Mouse (Mus musculus) layer of hippocampus, adult 9-11 months (tissue): ENCODE results near the gene Klhl33.
"Not testable (repeated sequence)": the region's sequence is repeated elsewhere in the genome, so short reads cannot be mapped to it uniquely, and the experiment has no call there.

Experiments
- DNase-seq: peaks from one replicate; pipeline ENCODE4 v3.0.0; 2022

Klhl33 gene

DNA sequence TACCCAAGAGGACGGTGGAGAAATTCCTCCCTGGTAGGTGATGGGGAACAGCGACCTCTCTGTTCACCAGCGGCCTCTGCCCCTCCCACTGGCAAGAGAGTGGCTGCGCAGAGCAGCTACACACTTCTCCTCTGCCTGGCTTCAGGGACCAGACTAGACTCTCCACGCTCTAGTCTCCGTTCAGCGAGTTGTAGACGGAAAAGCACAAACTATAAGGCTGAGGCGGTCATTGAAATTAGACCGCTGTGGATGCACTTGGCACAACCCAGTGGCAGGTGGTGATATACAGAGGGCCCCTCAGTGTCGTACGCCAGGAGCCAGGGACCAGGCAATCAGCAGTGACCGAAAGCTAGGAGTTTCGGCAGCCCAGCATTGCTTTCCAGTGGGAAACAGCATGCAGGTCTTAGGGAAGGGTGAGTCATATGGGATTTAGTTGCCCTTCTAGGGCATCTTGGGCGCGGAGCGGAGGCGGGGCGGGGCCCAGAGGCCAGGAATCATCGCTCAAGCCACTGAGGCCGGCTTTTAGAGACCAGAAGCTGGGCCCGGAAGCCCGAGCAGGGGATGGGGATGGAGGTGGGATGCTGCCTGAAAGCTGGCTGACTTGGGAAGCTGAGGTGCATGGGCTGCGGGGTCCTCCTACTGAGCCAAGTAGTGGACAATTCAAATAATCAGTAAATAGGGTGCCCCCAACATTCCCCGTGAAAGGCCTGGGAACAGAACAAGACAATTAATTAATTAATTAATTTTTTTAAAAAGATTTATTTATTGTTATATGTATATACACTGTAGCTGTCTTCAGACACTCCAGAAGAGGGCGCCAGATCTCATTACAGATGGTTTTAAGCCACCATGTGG, 6.9 kb upstream of the Klhl33 start:
- no peak for DNase-seq

DNA sequence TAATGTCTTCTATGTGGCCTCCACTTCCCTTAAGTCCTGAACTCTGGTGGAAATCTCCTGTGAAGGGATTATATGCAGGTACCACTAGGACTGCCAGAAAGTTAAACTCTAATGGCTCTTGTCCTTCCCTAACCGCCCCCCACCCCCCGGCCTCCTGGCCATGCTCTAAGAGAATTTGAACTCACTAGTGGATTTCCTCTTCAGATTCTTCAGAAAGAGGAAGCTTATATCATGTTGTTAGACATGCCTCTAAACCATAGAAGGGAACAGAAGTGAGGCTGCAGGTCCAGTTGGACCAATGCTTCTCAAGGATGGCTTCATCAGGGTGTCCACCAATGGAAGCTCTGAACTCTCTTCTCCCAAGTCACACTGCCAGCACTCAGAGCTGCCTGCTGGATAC, 685 bp upstream of the Klhl33 start:
- not testable (repeated sequence) for DNase-seq

DNA sequence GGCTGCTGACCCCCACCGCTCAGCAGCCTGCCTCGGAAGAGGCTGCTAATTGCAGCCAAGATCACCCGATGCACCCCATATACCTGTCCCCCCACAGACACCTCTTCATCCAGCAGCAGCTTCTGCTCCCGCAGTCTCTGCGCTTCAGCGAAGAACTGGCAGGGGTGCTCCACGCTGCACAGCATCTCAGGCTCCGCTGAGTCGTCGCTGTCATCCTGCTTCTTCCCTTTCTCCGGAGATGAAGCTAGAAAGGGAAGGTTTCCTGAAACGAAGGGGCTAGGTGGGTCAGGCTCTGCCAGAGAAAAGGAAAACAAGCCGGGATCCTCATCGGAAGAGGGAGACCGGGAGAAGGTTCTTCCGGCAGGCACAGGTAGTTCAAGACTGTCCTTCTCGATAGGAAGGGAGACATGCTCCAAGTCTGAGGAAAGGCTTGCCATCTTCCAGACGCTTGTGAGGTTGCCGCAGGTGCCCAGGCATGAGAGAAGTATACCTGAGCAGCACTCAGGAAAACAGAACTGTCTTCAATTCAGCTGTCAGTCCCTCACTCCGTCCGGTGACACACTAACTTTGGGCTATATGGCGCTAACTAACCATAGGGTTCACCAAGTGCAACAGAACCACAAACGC, 447 bp downstream of the Klhl33 start:
- no peak for DNase-seq

DNA sequence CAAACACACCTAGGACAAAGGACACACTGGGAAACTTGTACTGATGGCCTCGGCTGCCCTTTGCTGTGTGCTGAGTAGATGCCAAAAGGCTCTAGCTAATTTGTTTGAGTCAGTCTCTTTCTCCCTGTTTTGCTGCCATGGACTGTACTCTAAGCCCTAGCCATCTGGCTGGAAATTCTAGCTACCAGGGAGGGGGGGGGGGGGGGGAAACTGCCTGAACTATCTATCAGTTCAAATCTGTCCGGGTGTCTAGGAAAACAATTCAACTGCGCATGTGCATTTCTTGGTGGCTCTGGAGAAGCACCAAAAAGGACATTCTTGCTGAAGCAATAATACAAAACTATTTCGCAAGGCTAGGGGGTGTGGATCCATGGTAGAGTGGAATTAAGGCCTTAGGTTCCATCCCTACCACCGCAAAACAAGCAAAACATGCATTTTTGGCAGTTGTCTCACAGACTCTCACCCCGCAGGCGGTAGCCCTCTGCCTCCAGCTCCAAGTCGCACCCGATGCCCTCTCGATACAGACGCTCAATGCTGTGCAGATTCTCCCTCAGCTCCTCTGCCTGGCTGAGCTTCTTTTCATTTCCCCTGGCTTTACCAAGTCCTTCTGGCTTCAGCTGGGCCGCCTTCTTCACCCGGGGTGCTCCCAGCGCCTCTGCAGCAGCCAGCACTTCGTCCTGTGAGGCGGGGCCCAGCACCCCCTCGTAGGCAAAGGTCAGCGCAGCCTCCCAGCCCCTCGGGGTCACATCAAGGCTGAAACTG, 1.1 kb downstream of the Klhl33 start:
- peak; percentile 60 for DNase-seq

DNA sequence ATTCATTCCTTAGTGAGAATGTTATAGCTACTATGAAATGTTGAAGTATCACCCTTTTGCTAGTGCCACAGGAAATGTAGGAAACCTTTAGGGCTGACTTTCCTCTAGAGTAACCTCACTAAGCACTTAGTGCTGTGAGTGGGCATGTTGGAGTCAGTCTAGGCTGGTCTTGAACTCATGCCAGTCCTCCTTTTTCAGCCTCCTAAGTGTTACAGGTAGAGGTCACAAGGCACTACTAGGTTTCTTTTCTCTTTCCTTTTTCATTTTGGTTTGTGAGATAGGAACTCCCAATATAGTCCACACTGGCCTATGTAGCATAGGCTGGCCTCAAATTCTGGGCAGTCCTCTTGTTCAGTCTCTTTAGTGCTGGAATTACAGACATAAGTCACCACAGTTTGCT, 1.9 kb downstream of the Klhl33 start:
- no peak for DNase-seq

DNA sequence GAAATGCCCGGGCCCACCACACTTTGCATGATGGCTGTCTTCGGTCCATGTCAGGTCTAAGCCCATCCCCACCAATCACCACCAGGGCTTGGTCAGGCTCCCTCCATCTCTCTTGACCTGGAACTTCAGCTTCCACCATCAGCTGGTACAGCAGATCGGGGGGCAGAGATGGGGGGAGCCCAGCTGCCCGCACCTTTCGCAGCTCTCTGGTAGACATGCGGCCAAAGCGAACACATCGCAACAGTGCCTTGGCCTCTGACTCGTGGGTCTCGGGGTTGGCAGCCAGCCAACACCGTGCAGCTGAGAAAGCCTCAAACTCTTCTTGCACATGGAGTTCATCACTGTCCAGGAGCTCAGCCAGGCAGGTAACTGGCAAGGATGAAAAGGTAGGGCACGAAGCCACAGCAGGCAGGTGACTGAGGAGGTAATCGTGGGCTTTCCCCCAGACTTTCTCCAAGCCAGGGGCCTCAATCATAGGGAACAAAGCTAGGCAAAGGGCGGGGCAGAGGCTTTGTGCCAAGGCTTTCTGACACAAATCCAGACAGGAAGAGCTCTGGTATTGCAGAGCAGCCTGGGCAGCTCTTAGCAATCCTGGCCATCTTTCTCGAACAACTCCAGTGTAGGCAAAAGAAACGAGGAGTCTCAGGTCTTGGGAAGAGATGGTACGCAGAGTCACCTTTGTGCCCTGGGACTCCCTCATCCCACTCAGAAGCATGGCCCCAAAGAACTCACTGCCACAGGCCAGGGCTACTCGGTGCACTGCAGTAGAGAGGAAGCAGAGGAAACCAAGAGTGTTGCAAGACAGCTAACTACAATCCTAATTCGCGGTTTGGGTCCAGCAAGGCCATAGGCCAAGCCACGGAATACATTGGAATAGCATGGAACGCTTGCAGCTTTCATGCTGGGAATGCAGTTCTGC, 4.5 kb downstream of the Klhl33 start:
- no peak for DNase-seq

DNA sequence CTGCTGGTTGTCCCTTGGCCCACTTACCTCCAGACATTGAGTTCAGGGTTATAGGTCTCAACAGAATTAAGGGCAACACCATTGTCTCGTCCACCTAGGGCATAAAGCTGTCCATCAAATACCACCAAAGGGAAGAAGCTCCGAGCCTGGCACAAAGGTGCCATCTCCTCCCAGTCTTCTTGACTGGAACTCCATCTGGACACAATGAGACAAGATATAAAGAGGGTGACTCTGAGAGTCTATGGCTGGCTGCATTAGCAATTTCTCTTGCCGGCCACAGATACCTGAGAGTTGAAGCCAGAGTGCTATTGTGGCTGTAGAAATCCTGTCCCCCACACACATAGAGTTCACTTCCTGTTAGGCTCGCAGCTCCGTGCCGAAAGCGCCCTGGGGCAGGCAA, 5.2 kb downstream of the Klhl33 start:
- no peak for DNase-seq

DNA sequence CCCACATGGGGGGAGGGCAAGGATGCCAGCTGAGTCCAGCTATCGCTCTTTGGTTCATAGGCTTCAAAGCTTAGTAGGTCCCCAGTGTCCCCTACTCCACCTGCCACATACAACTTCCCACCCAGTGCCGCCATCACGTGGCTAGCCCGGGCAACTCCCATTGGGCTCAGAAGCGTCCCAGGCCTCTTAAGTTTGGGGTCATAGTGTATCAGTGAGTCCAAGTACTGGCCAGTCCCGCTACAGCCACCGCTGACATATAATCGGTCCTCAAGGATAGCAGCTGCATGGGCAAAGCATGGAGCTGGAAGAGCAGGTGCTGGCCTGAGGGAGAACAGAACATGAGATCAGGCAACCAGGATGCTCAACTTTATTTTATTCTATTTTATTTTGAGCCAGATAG, 5.7 kb downstream of the Klhl33 start:
- DNase-seq = no peak

DNA sequence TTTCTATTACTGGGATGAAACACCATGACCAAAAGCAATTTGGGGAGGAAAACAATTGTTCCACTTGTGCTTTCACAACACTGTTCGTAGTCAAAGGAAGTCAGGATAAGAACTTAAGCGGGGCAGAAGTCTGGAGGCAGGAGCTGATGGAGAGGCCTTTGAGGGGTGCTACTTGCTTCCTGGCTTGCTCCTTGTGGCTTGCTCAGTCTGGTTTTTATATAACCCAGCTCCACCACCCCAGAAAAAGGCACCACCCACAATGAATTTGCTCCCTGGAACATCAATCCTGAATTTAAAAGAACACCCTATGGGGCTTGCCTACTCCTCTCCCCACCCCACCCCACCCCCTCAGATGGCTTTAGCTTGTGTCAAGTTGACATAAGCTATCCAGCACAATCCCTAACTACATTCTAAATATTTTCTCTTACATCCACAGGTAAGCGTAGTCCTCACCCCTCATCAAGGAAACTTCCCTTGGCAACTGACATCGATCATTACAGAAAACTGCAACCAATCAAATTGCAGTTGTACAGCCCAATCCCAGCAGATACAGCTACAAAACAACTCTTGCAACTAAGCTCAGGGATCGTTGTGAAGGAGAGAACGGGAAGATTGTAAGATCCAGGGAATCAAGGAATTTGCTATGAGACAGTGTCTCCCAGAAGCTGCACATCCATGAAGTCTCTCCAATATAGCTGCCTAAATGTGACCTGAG, 20.9 kb downstream of the Klhl33 start:
- no peak for DNase-seq

DNA sequence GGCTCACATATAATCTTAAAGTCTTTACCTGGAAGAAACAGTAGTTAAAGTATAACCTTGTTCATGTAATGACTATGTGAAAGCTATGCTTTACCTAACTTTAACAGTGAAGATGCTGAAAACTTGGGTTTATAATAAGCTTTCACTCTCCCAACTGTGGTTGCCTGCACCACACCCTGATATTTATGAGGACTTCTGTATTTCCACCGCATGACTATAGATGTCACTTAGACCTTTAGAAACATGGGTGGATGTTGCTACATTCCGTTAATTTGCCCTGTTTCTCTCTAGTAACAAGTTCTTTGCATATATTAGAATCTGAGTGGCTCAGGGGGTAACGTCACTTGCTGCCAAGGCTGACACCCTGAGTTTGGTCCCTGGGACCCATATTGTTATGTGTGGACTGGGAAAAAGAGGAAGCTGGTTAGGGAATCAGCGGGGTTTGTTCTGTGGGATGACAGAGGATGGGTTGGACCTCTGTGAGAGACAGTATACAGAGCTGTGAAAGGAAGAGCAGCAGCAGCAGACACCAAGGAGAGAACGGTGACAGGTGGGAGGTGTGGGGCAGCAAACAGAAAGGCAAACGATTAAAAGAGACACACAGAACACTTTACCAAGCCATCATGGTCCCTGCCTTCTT, 21.6 kb downstream of the Klhl33 start:
- DNase-seq = no peak

DNA sequence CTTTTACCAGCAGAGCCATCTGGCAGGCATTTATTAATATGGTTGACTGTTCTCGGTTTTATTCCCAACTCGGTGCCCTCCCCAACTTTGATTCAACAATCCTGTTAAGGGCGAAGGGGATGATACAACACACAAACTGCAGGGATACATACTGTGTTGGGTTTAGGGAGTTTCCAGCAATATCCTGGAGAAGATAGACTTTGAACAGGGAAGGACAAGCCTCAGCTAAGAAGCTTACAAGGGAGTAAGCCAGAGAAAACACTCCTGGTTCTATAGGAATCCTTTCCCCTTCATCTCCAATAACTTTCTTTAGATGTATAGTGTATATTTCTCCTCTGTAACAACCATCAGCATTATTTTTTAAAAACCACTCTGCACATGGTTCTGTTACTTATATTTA, 22.1 kb downstream of the Klhl33 start:
- no peak for DNase-seq

DNA sequence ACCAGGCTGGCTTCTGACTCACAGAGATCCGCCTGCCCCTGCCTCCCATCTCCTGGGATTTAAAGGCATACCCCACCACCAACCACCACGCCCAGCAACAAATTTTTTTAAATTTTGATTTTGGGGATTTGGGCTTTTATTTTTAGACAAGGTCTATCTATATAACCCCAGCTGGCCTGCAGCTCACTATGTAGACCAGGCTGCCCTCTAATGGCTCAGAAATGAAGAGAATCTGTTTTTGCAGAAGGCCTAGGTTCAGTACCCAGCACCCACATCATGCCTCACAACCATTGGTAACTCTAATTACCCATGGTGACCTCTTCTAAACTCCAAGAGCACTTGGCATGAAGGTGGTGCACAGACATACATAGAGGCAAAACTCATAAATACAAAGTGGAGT, 26.0 kb downstream of the Klhl33 start:
- no peak for DNase-seq

DNA sequence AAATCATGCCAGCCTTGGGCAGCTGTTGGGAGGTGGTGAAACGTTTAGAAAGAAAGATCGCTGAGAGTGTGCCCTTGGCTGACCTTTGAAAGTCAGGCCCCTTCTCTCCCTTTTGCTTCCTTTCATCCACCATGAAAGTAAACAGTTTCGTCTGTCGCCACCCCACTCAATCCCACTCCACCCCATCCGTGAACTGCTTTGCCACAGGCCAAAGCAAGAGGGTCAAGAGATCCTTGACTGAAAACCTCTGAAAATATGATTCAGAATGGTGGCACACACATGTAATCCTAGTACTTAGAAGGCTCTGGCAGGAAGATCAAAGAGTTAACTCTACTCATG, 26.5 kb downstream of the Klhl33 start:
- no peak for DNase-seq

DNA sequence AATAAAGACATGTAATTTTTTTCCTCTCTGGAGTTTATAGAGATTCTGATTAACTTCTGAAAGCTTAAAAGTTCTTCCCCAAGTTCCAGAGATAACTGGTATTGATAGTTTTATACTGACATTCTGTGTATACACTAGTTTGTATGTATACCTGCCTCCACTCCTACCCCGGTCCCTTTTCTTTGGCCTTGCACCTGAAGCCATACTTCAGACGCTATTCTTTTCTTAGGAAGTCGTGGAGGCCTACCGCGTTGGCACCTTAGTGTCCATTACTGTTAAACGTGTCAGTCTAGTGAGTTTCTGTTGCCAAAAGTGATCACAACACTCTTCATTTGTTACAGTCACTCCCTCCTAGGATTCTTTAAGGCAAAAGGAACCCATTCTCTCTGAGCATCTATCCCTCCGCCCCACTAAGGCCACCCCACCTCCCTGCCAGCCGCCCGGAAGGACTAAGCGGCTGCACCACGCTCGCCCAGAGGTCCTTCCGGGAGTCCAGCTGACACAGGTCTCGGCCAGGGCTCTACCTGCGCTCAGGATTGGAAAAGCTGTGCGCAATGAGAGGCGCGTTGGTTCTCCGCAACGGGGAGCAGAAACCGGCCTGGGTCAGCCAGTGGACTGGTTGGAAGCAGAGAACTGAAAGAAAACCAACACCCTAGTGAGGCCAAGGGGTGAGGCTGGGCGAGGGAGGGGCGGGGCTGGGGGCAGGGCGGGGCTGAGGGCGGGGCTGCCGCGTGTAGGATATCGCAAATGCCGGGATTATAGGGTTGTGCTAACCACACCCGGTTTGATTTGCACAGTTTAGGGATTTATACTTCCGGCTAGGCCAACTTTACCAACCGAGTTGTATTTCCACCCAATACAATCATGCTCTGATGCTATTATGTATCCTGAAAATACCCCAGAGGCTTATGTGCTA, 27.2 kb downstream of the Klhl33 start, which contains the start of gene Tep1:
TSS of gene Tep1 (minus strand) at position 672 of the 916 bp plus-strand sequence.
- peak; percentile 42 for DNase-seq

DNA sequence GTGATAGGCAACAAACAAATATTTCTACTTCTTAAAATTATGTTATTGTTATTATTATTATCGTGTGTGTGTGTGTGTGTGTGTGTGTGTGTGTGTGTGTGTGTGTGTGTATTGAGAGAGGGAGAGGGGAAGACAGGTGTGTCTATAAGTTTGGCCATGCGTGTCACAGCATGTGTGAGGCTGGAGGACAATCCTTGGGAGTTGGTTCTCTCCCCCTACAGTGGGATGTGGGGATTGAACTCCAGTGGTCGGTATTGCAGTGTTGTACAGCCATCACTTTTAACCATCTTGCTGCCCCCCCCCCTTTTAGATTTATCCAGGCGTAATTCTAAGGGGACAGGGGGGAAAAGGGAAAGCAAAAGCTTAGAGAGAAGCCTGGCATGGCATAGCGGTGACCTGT, 28.7 kb downstream of the Klhl33 start:
- no peak for DNase-seq

DNA sequence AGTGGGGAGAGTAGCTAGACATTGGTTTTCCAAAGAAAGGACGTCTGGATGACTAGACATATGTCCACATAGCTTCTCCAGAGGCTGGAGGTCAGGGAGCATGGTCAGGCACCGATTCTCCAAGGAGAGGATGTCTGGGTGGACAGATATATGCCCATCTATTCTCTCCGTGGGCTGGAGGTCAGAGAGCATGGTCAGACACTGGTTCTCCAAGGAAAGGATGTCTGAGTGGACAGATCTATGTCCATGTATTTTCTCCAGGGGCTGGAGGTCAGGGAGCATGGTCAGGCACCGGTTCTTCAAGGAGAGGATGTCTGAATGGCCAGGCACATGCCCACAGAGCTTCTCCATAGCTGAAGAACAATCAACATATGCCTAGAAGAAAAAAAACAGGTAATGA, 29.1 kb downstream of the Klhl33 start:
- DNase-seq = no peak

DNA sequence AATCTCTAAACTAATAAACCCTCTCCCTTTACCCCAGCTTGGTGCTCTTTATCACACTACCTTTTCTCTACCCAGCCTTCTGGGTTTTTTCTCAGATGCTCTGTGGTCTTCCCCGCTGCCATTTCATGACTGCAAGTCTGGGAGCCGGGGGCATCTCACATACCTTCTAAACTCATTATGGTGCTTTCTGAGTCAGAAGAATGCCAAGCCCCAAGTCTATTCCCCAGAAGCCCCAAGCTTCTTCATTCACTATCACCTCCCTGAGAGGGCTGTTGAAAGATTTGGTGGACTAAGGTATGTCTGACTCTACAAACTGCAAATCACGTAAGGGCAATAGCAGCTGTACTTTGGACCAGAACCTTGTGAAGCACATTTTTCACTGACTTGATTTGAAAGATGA, 30.3 kb downstream of the Klhl33 start:
- DNase-seq = no peak

DNA sequence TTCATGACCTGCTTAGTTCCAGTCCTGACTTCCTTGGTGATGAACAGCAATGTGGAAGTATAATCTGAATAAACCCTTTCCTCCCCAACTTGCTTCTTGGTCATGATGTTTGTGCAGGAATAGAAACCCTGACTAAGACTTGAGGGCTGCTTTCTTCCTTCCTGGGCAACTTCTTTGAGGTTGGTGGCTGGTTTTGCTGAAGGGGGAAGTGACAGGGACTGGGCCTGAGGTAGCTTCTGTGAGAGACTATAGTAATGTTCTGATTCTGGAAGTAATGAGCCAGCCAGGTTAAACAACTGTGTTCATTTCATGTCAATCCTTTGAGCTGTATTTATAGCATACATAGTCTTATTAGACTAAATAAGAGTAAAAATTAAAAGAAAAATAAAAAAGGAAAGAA, 32.3 kb downstream of the Klhl33 start:
- not testable (repeated sequence) for DNase-seq

DNA sequence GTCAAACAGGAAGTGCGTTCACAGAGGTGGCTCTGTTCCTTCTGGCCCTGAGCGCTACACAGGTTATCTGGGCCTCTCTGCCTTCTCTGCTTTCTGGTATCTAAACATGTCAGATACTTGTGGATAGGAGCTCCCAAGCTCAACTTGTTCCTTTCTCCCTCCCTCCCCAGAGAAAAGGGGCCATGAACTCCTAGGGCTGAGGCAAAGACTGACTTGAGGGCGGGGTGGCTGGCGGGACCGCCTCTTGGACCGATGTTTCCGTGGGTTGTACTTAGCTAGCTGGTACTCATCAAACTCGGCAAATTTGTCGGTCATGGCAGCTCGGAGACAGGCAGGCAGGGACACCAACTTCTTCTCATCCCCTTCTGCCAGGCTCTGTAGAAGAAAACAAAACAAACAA, 34.7 kb downstream of the Klhl33 start:
- no peak for DNase-seq

DNA sequence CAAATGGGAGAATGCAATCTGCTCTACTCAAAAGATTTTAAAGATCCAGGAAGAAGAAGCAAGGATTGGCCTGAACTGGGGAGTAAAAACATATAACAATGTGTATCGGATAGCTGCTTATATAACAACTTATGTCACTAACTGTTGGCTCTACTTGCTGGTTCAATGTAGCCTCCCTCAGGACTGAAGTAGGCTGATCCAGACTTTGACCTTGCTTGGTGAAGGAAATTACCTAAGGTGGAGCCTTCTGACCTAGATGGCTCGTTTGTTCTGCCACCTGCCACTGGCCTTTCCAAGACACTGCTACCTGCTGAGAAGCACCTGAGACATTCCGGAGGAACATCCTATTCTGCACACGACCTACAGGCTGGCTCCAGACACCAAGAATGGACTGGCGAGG, 41.5 kb downstream of the Klhl33 start:
- no peak for DNase-seq
